Mouse (Mus musculus) midbrain, embryonic 11.5 days (tissue): ENCODE results near the gene Pradc1. TPM values are rescaled to one million over a fixed set of nuclear protein-coding genes. Genes with fewer than 3 reads are reported as not detected.
A peak's percentile ranks its signal among the peaks of the same experiment; 100 is the strongest.

Experiments used
- ATAC-seq: fragments of 200-750 bp; cut with Nextera tagmentation; 2 replicates; pipeline ENCODE4 v1.8.0; 2017; ENCODE audit warnings: moderate TSS enrichment, moderate library complexity; ENCODE audit not compliant: low FRiP score
- DNase-seq: peaks from one replicate; pipeline ENCODE4 v3.0.0; 2015; ENCODE audit warnings: low spot score; ENCODE audit errors: missing footprints
- H3K27ac ChIP-seq: fragments of 300-500 bp; sonication (generic); 2 replicates; pipeline ENCODE4 v1.5.1; 2014; ENCODE audit warnings: low read depth, low read length
- H3K27me3 ChIP-seq: fragments of 300-500 bp; sonication (generic); 2 replicates; pipeline ENCODE4 v1.6.1; 2014; ENCODE audit warnings: mild to moderate bottlenecking, low read length, moderate library complexity, mixed read lengths; ENCODE audit not compliant: control insufficient read depth, insufficient read depth
- H3K36me3 ChIP-seq: fragments of 300-500 bp; sonication (generic); 2 replicates; pipeline ENCODE4 v1.6.1; 2014; ENCODE audit warnings: mild to moderate bottlenecking, low read length, moderate library complexity, mixed read lengths; ENCODE audit not compliant: control insufficient read depth, insufficient read depth
- H3K4me1 ChIP-seq: fragments of 300-500 bp; sonication (generic); 2 replicates; pipeline ENCODE4 v1.6.1; 2014; ENCODE audit warnings: low read length; ENCODE audit not compliant: control insufficient read depth, insufficient read depth
- H3K4me2 ChIP-seq: fragments of 300-500 bp; sonication (generic); 2 replicates; pipeline ENCODE4 v1.6.1; 2014; ENCODE audit warnings: mild to moderate bottlenecking, moderate library complexity
- H3K4me3 ChIP-seq: fragments of 300-500 bp; sonication (generic); 2 replicates; pipeline ENCODE4 v1.5.1; 2014; ENCODE audit warnings: low read depth, low read length
- H3K9ac ChIP-seq: fragments of 300-500 bp; sonication (generic); 2 replicates; pipeline ENCODE4 v1.6.1; 2014; ENCODE audit warnings: low read length
- H3K9me3 ChIP-seq: fragments of 300-500 bp; sonication (generic); 2 replicates; pipeline ENCODE4 v1.6.1; 2016; ENCODE audit warnings: low read length; ENCODE audit not compliant: control insufficient read depth
- WGBS: fragments of 180-500 bp; shearing (Covaris S2); extraction: QIAGEN DNeasy Blood & Tissue Kit; methylation state at CpG from one replicate; pipeline ENCODE4 v1.1.7; 2014; 5-methylcytosine and 5-hydroxymethylcytosine counted together
- polyA plus RNA-seq: library from polyadenylated mRNA; unstranded; fragments of >200 nt; fragmentation: Nextera tagmentation; extraction: Ambion mirVana; gene quantifications from 2 replicates; pipeline ENCODE4 v1.2.1, GENCODE M21; 2014

Pradc1 gene
- polyA plus RNA-seq, 1 experiment from 2014 or later = 29.4 TPM

DNA sequence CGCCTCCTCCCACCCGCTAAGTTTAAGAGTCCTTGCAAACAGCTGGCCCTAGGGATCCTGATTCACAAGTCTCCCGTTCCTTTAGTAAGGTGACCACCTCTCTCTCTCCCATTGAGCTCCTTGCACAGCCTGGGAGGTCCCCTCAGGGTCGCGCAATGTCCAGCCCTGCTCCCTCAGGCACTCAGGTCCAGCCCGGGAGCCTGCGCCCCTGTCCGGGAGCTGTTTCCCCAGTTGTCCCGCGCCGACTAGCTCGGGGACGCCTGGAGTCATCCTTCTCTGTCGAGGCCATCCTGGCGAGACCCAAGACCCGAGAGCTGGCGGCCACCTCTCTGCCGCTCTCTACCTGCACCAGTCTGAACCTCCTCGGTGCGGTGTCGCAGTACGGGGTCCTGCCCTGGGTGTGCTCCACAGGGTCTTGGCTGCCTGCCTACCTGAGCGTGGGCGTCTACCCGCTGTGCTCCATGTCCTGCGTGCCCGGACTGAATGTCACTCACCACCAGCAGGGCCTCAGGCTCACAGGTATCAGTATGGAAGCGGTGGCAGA, 27.9 kb downstream of the Pradc1 start, which contains the start of gene Noto:
Gene Noto, plus strand, starts transcription at position 51 of the 544 bp plus-strand sequence.
- 14% methylated on average over 28 of the region's 28 CpGs for WGBS
- H3K36me3 ChIP-seq = no peaks in the 10 kb centered on the region
- H3K4me1 ChIP-seq = peaks cover 2% of the 10 kb centered on the region; the same call in 1 of the 2 replicates
- DNase-seq (no peak), ATAC-seq (no peak)
- no peaks in the 10 kb centered on the region for H3K9me3 ChIP-seq
- H3K9ac ChIP-seq = no peak within 1 kb of the TSS
- peak within 1 kb of the TSS; percentile 18; the same call in 1 of the 2 replicates for H3K4me2 ChIP-seq
- no peak within 1 kb of the TSS for H3K4me3 ChIP-seq
- no peak within 1 kb of the TSS for H3K27ac ChIP-seq
- peaks cover 6% of the 10 kb centered on the region; the same call in 1 of the 2 replicates for H3K27me3 ChIP-seq

DNA sequence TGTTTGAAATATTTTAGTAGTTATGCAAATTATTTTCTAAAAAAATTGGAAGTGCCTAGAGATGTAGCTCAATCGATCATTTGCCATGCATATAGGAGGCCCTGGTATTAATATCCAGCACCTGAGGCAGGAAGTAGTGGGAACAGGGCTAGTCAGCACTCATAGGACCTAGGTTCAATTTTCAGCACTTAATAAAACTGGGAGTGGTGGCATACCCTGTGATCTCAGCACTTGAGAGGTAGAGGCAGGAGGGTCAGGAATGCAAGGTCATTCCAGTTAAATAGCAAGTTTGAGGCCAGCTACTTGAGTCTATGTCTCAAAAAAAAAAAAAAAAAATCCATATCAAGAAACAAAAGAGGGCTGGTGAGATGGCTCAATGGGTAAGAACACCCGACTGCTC, 32.6 kb downstream of the Pradc1 start:
- no peak for ATAC-seq
- no peak for DNase-seq

DNA sequence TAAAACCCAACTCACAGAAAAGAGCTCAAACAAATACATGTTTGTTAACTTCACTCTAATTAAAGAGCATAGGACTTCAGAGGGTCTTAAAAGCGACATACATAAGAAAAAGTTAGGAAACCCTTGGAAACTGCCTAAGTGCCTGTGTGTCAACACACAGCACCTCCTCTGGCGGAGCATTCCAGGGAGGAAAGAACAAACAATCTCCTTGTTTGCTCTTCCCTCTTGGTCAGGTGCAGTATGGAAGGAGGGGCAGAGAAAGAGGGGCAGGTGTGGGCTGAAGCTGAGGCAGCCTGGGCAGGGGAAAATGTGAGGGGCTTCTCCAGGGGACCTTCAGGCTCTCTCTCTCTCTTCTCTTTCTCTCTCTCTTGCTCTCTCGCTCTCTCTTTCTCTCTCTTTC, 35.9 kb downstream of the Pradc1 start:
- Histone ChIP-seq H3K4me1 (no peaks in the 10 kb centered on the region), H3K36me3 (no peaks in the 10 kb centered on the region), H3K9me3 (no peaks in the 10 kb centered on the region), H3K27ac (no peak overlapping the region), H3K4me2 (no peak overlapping the region), H3K9ac (no peak overlapping the region), H3K4me3 (no peak overlapping the region), H3K27me3 (no peaks in the 10 kb centered on the region)
- DNase-seq (no peak), ATAC-seq (no peak)
- WGBS = 53% methylated on average over 3 of the region's 3 CpGs

More for the DNA sequence above, 32.6 kb downstream of the Pradc1 start:
- no peak overlapping the region for H3K27ac ChIP-seq
- H3K4me2 ChIP-seq = no peak overlapping the region
- no peak overlapping the region for H3K9ac ChIP-seq
- H3K36me3 ChIP-seq = no peaks in the 10 kb centered on the region
- H3K4me1 ChIP-seq = peaks cover 2% of the 10 kb centered on the region; the same call in 1 of the 2 replicates
- H3K27me3 ChIP-seq = peaks cover 6% of the 10 kb centered on the region; the same call in 1 of the 2 replicates
- no peaks in the 10 kb centered on the region for H3K9me3 ChIP-seq
- WGBS = 87% methylated on average over 2 of the region's 2 CpGs
- H3K4me3 ChIP-seq = no peak overlapping the region

DNA sequence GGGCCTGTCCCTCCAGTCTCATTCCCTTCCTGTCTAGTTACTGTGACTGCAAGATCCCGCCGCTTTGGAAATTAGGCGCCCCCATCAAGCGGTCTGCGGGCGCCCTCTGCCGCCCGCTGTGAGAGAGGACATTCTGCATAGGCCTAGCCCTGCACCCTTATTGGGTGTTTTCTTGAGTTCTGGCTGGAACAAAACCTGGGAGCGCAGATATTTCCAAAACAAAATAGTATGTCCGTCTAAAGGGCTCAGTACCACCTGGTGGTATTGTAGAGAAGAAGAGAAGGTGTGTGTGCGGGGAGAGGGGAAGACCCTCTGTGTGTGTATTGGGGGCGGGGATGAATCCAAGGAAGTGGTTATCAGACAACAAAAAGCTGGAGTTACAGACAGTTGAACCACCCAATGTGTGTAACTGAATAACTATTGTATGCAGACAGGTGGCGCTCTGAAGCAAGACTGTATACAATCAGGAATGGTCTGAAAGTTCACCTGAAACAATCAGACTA, 40.9 kb downstream of the Pradc1 start:
- 10% methylated on average over 13 of the region's 13 CpGs for WGBS
- Histone ChIP-seq H3K27me3 (peaks cover 22% of the 10 kb centered on the region), H3K27ac (no peak overlapping the region)

DNA sequence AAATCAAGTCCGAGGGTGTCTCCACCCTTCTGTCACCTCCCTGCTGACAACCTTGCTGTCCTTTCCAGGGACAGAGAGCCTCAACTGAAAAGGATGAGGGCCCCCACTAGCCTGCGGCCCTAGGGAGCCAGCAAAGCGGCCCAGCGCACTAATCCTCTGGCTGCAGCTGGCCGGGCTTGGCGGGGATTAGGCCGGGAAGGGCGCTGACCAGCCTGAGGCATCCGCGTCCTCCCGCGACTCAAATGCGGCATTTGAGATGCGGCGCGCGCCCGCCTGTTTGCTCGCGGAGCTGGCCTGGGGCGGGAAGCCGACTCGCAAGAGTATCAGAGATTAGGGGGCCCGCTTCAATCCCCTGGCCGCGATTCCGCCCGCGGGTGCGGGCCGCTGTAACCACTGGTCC, 42.8 kb downstream of the Pradc1 start:
- H3K4me1 ChIP-seq = peaks cover 15% of the 10 kb centered on the region; the same call in 1 of the 2 replicates
- no peak overlapping the region for H3K27ac ChIP-seq
- under 1% methylated on average over 31 of the region's 31 CpGs for WGBS
- H3K4me2 ChIP-seq = peak overlapping the region; percentile 49
- peak overlapping the region; percentile 47 for H3K9ac ChIP-seq
- peaks cover 22% of the 10 kb centered on the region for H3K27me3 ChIP-seq
- H3K4me3 ChIP-seq = peak overlapping the region; percentile 14
- H3K36me3 ChIP-seq = no peaks in the 10 kb centered on the region
- peak; percentile 94 for DNase-seq
- H3K9me3 ChIP-seq = no peaks in the 10 kb centered on the region
- peak; percentile 79 for ATAC-seq

More for the DNA sequence above, 40.9 kb downstream of the Pradc1 start:
- no peaks in the 10 kb centered on the region for H3K9me3 ChIP-seq
- H3K36me3 ChIP-seq = no peaks in the 10 kb centered on the region
- H3K4me2 ChIP-seq = no peak overlapping the region
- DNase-seq (peak; percentile 98), ATAC-seq (peak; percentile 73; the same call in 1 of the 2 replicates)
- H3K9ac ChIP-seq = no peak overlapping the region
- no peak overlapping the region for H3K4me3 ChIP-seq
- peaks cover 15% of the 10 kb centered on the region; the same call in 1 of the 2 replicates for H3K4me1 ChIP-seq

DNA sequence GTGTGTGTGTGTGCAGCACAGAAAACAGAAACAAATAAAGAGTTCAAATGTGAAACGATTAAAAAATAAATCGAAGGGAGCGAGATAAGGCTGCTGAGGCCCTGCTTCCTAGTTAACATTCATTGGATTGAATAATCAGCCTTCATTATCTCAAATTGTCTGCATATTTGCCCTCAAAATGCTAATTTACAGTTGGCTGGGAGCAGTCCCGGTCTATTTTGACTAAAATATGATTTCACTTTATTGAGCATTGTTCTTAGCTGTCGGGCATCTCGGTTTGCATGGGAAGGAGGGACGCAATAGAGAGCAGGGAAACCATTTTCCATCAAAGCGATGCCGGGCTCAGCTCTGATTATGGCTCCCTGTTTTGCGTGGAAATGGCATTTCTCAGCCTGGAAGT, 48.7 kb downstream of the Pradc1 start:
- Histone ChIP-seq H3K27me3 (peaks cover 3% of the 10 kb centered on the region), H3K36me3 (no peaks in the 10 kb centered on the region), H3K27ac (no peak overlapping the region), H3K9me3 (no peaks in the 10 kb centered on the region), H3K9ac (no peak overlapping the region), H3K4me2 (no peak overlapping the region), H3K4me1 (no peaks in the 10 kb centered on the region), H3K4me3 (no peak overlapping the region)
- ATAC-seq = no peak
- peak; percentile 79 for DNase-seq
- 82% methylated on average over 10 of the region's 10 CpGs for WGBS

DNA sequence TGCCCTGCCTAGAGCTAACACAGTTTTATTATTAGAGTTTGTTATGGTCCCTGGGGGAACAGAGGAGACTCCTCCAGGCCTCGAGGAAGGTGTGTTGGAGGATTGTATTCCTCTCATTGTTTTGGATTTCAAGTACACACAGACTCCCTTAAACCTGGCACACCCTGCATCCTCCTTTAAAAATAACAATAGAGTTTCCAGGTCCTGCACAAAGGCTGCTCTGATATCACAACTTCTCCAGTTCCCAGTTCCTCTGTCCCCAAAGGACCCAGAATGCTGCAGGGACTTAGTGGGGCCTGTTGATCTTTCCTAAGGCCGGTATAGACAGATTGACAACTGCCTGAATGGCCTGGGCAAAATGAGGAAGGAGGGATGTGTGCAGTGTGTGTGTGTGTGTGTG, 49.2 kb downstream of the Pradc1 start:
- Histone ChIP-seq H3K9me3 (no peaks in the 10 kb centered on the region), H3K36me3 (no peaks in the 10 kb centered on the region), H3K4me2 (no peak overlapping the region), H3K27ac (no peak overlapping the region), H3K27me3 (peaks cover 3% of the 10 kb centered on the region), H3K9ac (no peak overlapping the region), H3K4me1 (no peaks in the 10 kb centered on the region), H3K4me3 (no peak overlapping the region)
- DNase-seq (peak; percentile 71), ATAC-seq (no peak)
- 67% methylated on average over 2 of the region's 2 CpGs for WGBS

DNA sequence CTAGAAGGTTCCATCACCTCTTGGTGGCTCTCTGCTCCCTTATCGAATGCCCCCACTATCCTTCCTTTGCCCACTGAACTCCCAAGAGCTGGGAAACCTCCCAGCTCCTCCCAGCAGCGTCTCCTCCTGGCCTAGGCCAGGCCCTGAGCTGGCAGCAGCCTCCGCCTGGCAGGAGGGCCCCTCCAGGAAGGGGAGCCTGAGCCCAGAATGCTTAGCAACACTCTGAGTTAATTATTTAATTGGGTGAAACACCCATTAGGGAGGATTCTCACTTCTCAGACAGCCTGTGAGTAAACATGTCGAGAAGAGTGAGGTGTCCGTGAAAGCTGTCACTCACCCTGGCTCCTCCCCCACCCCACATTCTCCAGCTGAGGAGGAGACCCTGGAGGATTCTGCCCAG, 52.1 kb downstream of the Pradc1 start:
- DNase-seq = peak; percentile 65
- H3K4me1 ChIP-seq = no peaks in the 10 kb centered on the region
- 36% methylated on average over 5 of the region's 5 CpGs for WGBS
- H3K36me3 ChIP-seq = no peaks in the 10 kb centered on the region
- no peak overlapping the region for H3K4me2 ChIP-seq
- H3K27ac ChIP-seq = no peak overlapping the region
- H3K9ac ChIP-seq = no peak overlapping the region
- H3K4me3 ChIP-seq = no peak overlapping the region
- no peaks in the 10 kb centered on the region for H3K27me3 ChIP-seq
- H3K9me3 ChIP-seq = no peaks in the 10 kb centered on the region; the same call in 1 of the 2 replicates
- ATAC-seq = no peak

DNA sequence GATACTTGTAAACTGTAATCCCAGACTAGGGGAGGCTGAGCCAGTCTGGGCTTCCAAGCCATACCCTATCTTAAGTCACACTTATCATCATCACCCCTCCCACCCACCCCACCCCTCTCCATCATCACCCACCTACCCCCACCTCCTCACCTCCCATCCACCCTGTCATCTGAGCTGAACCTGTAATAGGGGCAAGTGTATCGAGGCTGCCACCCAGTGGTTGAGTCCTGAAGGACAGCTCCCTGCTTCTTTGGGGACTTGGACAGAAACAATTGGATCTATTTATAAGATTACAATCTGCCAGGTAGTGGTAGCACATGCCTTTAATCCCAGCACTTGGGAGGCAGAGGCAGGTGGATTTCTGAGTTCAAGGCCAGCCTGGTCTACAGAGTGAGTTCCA, 54.6 kb downstream of the Pradc1 start:
- DNase-seq = peak; percentile 81
- WGBS = 25% methylated on average over 1 of the region's 1 CpGs
- Histone ChIP-seq H3K4me3 (no peak overlapping the region), H3K9me3 (no peaks in the 10 kb centered on the region; the same call in 1 of the 2 replicates), H3K36me3 (no peaks in the 10 kb centered on the region), H3K4me1 (no peaks in the 10 kb centered on the region), H3K27ac (no peak overlapping the region), H3K27me3 (no peaks in the 10 kb centered on the region; the same call in 1 of the 2 replicates), H3K9ac (no peak overlapping the region), H3K4me2 (no peak overlapping the region)
- ATAC-seq = no peak
